Mouse (Mus musculus): ENCODE measurements around the gene Bdh1. TPM values are rescaled to one million over a fixed set of nuclear protein-coding genes. Genes with fewer than 3 reads are reported as not detected.

Gene Bdh1
- polyA plus RNA-seq (2014; fragmentation: Illumina TruSeq; extraction: RNeasy Lipid Tissue Mini Kit (QIAGEN cat#74804); ENCODE audit: insufficient read depth, low read depth, low replicate concordance), result 4.3 TPM

DNA sequence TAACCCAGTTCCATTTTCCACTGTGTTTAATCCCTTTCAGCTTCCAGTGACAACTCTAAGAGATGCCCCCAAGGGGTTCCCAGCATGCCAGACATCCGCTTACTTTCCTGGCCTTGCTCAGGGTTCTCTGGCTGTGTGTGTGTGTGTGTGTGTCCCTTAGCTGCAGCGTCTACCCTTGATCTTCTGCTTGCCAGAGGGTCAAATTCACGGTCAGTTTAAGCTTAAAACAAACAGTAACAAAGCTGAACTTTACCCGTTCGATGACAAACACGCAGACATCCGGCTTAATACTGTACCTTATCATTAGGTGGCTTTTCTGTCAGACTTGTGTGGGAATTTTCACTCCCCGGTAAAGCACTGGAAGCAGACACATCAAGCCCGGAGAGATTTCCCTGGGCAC, at the start of gene Bdh1:
Gene Bdh1, plus strand, starts transcription at position 281 of the 400 bp plus-strand sequence.

Other genes starting within 250 kb of the Bdh1 start
- gene Acap2, start 221.0 kb upstream of the Bdh1 start, polyA plus RNA-seq (2014; fragmentation: Illumina TruSeq; extraction: RNeasy Lipid Tissue Mini Kit (QIAGEN cat#74804); ENCODE audit: insufficient read depth, low read depth, low replicate concordance), result 16.8 TPM
- 109 TPM for gene Ppp1r2, start 147.0 kb upstream of the Bdh1 start, polyA plus RNA-seq (2014; fragmentation: Illumina TruSeq; extraction: RNeasy Lipid Tissue Mini Kit (QIAGEN cat#74804); ENCODE audit: insufficient read depth, low read depth, low replicate concordance)
- gene Apod, start 107.5 kb upstream of the Bdh1 start, polyA plus RNA-seq (2014; fragmentation: Illumina TruSeq; extraction: RNeasy Lipid Tissue Mini Kit (QIAGEN cat#74804); ENCODE audit: insufficient read depth, low read depth, low replicate concordance), result 10.8 TPM
- 24.8 TPM for gene Dlg1, start 241.2 kb downstream of the Bdh1 start, polyA plus RNA-seq (2014; fragmentation: Illumina TruSeq; extraction: RNeasy Lipid Tissue Mini Kit (QIAGEN cat#74804); ENCODE audit: insufficient read depth, low read depth, low replicate concordance)